Mouse (Mus musculus) adrenal gland, postnatal 36 days (tissue): ENCODE measurements around the gene Pef1. TPM values are rescaled to one million over a fixed set of nuclear protein-coding genes. Genes with fewer than 3 reads are reported as not detected.

Source experiments
- DNase-seq, 2 experiments: peaks; one replicate each; pipeline ENCODE4 v3.0.0; 2021; ENCODE audit warnings: mixed read lengths in 1 of 2
- long read RNA-seq, 2 experiments: library from polyadenylated mRNA; stranded (forward); transcript quantifications; one replicate each; pipeline ENCODE4 v2.0.0; 2021; ENCODE audit warnings: borderline sequencing depth in 2 of 2
- total RNA-seq, 2 experiments: library from RNA; stranded (reverse); gene quantifications; 2 replicates each; pipeline ENCODE4 v1.2.3; 2021

The Pef1 gene
- total RNA-seq: 10 to 100 TPM; 74.4 to 84.0 TPM
- long read RNA-seq, experiment 1, transcript Pef1-201 (5 exons, 1,551 nt): major isoform, 95 of 116 reads
- long read RNA-seq, experiment 1, partial matches to known transcripts: 12 of 116 reads
- long read RNA-seq, experiment 1, other reads (novel, unspliced or antisense): 9 of 116 reads
- long read RNA-seq, experiment 2, transcript Pef1-201 (5 exons, 1,551 nt): major isoform, 31 of 37 reads
- long read RNA-seq, experiment 2, partial matches to known transcripts: 5 of 37 reads
- long read RNA-seq, experiment 2, other reads (novel, unspliced or antisense): 1 of 37 reads

GRCm38 (mm10) chr4:130102111-130102651, at the start of gene Pef1:
TSS of gene Pef1 (plus strand) at chr4:130102558.
- DNase-seq: no peak

- DNase-seq: peak; percentile 79 to 81
These were observed 49.2 kb upstream of the Pef1 start for GRCm38 (mm10) chr4:130053111-130053510.

DNA sequence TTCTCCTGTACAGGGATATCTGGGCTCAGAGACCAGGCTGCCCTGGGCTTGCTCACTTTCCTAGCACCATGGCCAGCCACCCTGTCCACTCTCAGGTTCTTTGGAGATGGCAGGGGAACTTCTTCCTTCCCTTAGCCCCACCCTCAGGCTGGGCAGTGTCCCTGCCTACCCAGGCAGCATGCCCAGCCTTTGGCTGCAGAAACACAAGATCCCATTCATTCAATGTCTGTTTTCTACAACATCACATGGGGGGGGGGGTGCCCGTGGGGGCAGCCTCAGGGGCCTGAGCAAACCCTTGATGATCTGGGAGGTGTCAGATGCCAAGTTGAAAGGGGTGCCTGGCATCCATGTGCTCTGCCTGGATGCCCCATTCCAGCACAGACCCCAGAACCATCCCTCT, 47.6 kb upstream of the Pef1 start:
- DNase-seq: no peak

GRCm38 (mm10) chr4:130055160-130056010, 47.0 kb upstream of the Pef1 start:
- DNase-seq: no peak

GRCm38 (mm10) chr4:130056011-130056322, 46.4 kb upstream of the Pef1 start:
- no peak for DNase-seq

DNA sequence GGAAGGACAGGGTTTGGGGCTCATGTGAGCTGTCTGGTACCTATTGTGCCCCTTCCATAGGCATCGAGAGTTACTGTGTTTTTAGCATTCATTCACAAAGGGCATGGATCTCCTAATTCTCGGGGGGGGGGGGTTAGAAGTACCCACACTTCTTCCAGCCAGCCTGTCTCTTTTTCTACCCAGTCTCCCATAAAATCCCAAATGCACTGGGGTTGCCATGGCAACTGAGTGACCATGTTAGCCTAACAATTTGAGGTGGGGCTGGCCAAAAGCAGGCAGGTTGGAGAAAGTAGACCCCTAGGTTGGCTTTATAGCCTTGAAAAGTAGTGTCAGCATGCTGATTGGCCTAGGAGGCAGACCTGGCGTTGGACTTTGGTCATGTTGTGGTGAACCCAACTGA, 45.9 kb upstream of the Pef1 start:
- DNase-seq: no peak

DNA sequence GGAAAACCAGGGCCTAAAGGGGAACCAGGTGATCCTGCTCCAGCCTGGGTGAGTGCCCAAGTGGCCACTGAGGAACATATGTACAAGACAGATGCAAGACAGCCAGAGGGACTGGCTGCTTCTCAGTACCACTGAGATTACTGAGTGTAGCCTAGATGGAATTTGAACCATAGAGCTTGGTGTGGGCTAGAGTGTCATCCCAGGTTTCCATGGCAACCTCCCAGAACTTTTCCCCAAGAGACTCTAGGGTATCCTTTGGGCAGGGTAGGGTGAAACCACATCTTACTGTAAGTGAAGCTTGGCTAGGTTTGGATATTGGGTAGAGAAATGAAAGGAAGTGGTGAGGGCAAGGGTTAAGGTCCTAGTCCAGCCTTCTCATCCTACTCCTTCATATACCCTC, 41.4 kb upstream of the Pef1 start:
- no peak for DNase-seq

DNA sequence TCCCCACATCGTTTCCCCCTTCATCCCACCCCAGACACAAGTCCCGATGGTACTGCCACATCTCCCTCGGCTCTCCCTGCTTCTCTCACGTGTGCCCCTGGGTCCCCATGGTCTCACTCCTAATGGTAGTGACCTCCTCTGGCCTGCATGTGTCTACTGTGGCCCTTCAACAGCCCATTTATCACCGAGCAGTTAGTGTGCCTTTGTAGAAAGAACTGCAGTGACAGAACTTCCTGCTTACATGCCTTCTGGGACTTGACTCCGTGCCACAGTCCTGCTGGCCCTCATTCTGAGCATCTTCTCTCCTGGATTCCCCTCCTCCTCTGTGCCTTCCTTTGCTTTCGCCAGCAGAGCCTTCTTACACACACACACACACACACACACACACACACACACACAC, 39.2 kb upstream of the Pef1 start:
- DNase-seq: no peak

- peak; percentile 60 to 62 for DNase-seq
These were observed 35.5 kb upstream of the Pef1 start for GRCm38 (mm10) chr4:130066816-130067215.

- no peak for DNase-seq
These were observed 31.8 kb upstream of the Pef1 start for GRCm38 (mm10) chr4:130070523-130070922.

DNA sequence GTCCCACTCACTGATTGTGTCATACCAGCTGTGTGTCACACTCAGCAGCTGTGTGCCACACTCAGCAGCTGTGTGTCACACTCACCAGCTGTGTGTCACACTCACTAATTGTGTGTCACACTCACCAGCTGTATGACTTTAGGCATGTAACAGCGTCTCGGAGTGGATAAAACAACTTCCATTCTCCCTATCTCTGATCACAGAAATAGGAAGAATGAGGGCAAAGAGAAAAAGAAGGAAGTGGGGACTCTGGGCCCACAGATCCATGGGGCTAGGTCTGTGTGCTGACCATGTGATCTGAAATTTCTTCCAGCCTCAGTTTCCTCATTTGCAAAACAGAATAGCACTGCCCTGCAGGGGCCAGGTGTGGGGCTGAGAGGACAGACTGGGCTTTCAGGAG, 30.6 kb upstream of the Pef1 start:
- no peak for DNase-seq

GRCm38 (mm10) chr4:130073367-130073766, 29.0 kb upstream of the Pef1 start:
- DNase-seq: no peak

GRCm38 (mm10) chr4:130074761-130075515, 27.4 kb upstream of the Pef1 start:
- DNase-seq: peak; percentile 76 to 77

DNA sequence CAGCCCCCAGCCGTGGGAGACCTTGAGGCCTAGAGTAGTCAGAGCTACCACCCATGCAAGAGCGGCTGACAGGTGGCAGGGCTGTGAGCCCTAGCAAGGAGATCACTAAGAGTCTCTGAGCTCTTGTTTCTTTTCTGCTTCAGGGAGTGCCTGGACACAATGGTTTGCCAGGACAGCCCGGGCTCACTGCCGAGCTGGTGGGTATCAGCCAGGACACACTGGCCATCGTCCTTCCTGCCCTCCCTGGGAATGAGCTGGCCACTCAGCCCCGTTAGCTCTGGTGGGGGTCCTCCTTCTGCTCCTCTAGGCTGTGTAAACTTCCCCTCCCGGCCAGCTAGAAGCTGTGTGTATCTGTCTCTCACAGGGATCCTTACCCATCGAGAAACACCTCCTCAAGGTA, 25.5 kb upstream of the Pef1 start:
- DNase-seq: no peak

GRCm38 (mm10) chr4:130078816-130079485, 23.4 kb upstream of the Pef1 start:
- DNase-seq: no peak

GRCm38 (mm10) chr4:130079521-130079920, 22.8 kb upstream of the Pef1 start:
- DNase-seq: no peak

- peak; percentile 81 to 84 for DNase-seq
These were observed 20.8 kb upstream of the Pef1 start for GRCm38 (mm10) chr4:130081345-130082190.

- DNase-seq: no peak
These were observed 20.1 kb upstream of the Pef1 start for GRCm38 (mm10) chr4:130082211-130082610.

- peak; percentile 74 to 76 for DNase-seq
These were observed 17.9 kb upstream of the Pef1 start for GRCm38 (mm10) chr4:130084331-130084945.

DNA sequence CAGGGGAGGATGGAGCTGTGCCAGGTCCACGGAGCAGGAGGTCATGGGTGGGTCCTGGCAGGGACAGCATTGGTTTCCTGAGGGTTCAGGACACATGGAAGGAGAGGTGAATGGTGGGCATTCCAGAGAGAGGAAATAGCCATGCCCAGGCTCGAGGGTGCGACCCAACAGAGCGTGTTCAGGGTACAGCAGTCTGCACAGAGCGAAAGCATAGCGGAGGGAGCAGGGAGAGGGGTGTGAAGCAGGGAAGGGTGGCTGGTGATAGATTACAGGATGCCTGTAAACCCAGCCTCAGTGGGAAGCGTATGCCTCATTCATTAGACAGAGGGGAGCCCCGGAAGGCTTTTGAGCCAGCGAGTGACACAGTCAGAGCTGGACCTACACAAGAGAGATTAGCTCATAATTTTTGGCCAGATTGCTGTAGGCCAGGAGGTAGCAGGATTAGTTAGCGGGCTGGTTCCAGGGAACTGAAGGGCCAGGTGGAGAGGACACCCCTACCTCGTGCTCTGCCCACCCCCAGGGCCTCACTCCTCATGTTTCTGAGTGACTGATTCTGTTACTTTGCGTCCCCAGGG, 17.0 kb upstream of the Pef1 start:
- DNase-seq: no peak
